Mouse (Mus musculus) forebrain, embryonic 12.5 days (tissue): ENCODE measurements around the gene Anks3. TPM values are rescaled to one million over a fixed set of nuclear protein-coding genes. Genes with fewer than 3 reads are reported as not detected.

Experiments
- ATAC-seq: fragments of 200-750 bp; cut with Nextera tagmentation; 2 replicates; pipeline ENCODE4 v1.8.0; 2017; ENCODE audit warnings: moderate TSS enrichment; ENCODE audit not compliant: low FRiP score
- H3K27ac ChIP-seq: fragments of 300-500 bp; sonication (generic); 2 replicates; pipeline ENCODE4 v1.5.1; 2016; ENCODE audit warnings: mild to moderate bottlenecking
- H3K27me3 ChIP-seq: fragments of 300-500 bp; sonication (generic); 2 replicates; pipeline ENCODE4 v1.6.1; 2016; ENCODE audit warnings: mild to moderate bottlenecking
- H3K36me3 ChIP-seq: fragments of 300-500 bp; sonication (generic); replicated peaks from 2 replicates; pipeline ENCODE4 v1.6.1; 2016; ENCODE audit warnings: mild to moderate bottlenecking
- H3K4me1 ChIP-seq: fragments of 300-500 bp; sonication (generic); 2 replicates; pipeline ENCODE4 v1.6.1; 2016
- H3K4me2 ChIP-seq: fragments of 300-500 bp; sonication (generic); 2 replicates; pipeline ENCODE4 v1.6.1; 2016; ENCODE audit warnings: mild to moderate bottlenecking, moderate library complexity
- H3K4me3 ChIP-seq: fragments of 300-500 bp; sonication (generic); replicated peaks from 2 replicates; pipeline ENCODE4 v1.5.1; 2016; ENCODE audit warnings: mild to moderate bottlenecking
- H3K9ac ChIP-seq: fragments of 300-500 bp; sonication (generic); 2 replicates; pipeline ENCODE4 v1.6.1; 2016; ENCODE audit warnings: mild to moderate bottlenecking
- H3K9me3 ChIP-seq: fragments of 300-500 bp; sonication (generic); 2 replicates; pipeline ENCODE4 v1.6.1; 2016
- WGBS: fragments of 180-500 bp; shearing (Covaris S2); methylation state at CpG from one replicate; pipeline ENCODE4 v1.1.7; 2016; 5-methylcytosine and 5-hydroxymethylcytosine counted together
- polyA plus RNA-seq: library from polyadenylated mRNA; unstranded; fragments of >200 nt; fragmentation: Nextera tagmentation; extraction: Ambion mirVana; gene quantifications from 2 replicates; pipeline ENCODE4 v1.2.1, GENCODE M21; 2016

Gene Anks3
- polyA plus RNA-seq, 1 experiment from 2014 or later = 53.3 TPM

GRCm38 (mm10) chr16:4993276-4993675 is 29.3 kb upstream of the Anks3 start:
- H3K27ac ChIP-seq = no peak overlapping the region
- H3K36me3 ChIP-seq = no peaks in the 10 kb centered on the region
- H3K4me3 ChIP-seq = no peak overlapping the region
- H3K27me3 ChIP-seq = no peaks in the 10 kb centered on the region; the same call in 1 of the 2 replicates
- no peak for ATAC-seq
- WGBS = 83% methylated on average over 4 of the region's 4 CpGs
- H3K4me2 ChIP-seq = no peak overlapping the region
- H3K4me1 ChIP-seq = no peaks in the 10 kb centered on the region
- H3K9ac ChIP-seq = no peak overlapping the region
- H3K9me3 ChIP-seq = no peaks in the 10 kb centered on the region

DNA sequence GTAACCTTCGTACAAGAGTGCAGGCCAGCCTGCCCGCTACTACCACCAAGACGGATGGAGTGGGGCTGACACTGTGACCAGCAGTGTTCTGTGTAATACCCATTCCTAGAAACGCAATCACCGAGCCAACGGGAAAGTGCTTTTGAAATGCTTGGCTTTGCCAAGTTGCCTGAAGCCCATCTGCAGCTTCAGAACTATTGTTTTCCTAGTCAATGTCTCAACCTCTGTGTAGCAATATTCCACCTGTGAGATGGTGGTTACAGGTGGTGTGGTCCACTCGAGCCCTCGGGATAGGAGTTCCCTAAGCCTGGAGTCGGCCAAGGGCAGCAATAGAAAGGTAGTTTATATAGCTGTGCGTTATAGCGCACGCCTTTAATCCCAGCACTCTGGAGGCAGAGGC is 20.7 kb upstream of the Anks3 start:
- Histone ChIP-seq H3K4me2 (no peak overlapping the region), H3K9me3 (no peaks in the 10 kb centered on the region), H3K9ac (no peak overlapping the region), H3K27ac (no peak overlapping the region), H3K4me3 (no peak overlapping the region), H3K36me3 (no peaks in the 10 kb centered on the region), H3K4me1 (no peaks in the 10 kb centered on the region), H3K27me3 (no peaks in the 10 kb centered on the region)
- no peak for ATAC-seq
- 92% methylated on average over 12 of the region's 12 CpGs for WGBS

DNA sequence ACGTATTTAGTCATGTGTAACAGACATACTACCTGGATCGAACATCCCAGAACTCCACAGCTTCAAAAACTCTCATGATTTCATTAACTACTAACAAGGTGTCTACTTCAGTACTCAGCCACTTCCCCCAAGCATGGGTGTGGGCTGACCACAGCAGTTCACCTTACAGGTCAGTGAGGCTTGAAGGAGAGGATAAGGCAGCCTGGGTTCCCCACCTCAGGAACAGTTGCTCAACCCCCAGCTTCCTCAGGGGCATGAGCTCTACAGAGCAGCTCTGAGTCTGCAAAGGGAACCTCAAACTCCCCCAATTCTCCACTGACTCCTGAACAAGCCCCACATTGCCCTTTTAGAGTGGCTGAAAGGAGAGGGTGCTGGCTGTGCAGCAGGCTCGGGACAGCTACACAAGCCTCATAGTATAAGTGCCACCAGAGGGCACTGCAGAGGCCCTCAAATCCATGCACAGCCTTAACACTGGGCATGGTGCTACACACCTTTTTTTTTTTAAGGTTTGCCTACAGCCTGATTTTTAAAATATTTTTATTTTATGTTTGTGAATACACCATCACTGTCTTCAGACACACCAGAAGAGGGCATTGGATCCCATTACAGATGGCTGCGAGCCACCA is 15.9 kb upstream of the Anks3 start:
- H3K27ac ChIP-seq = no peak overlapping the region
- no peaks in the 10 kb centered on the region for H3K36me3 ChIP-seq
- ATAC-seq = no peak
- H3K9me3 ChIP-seq = no peaks in the 10 kb centered on the region
- no peak overlapping the region for H3K9ac ChIP-seq
- no peaks in the 10 kb centered on the region for H3K4me1 ChIP-seq
- no peaks in the 10 kb centered on the region for H3K27me3 ChIP-seq
- no peak overlapping the region for H3K4me2 ChIP-seq
- WGBS = 74% methylated on average over 4 of the region's 4 CpGs
- H3K4me3 ChIP-seq = no peak overlapping the region

DNA sequence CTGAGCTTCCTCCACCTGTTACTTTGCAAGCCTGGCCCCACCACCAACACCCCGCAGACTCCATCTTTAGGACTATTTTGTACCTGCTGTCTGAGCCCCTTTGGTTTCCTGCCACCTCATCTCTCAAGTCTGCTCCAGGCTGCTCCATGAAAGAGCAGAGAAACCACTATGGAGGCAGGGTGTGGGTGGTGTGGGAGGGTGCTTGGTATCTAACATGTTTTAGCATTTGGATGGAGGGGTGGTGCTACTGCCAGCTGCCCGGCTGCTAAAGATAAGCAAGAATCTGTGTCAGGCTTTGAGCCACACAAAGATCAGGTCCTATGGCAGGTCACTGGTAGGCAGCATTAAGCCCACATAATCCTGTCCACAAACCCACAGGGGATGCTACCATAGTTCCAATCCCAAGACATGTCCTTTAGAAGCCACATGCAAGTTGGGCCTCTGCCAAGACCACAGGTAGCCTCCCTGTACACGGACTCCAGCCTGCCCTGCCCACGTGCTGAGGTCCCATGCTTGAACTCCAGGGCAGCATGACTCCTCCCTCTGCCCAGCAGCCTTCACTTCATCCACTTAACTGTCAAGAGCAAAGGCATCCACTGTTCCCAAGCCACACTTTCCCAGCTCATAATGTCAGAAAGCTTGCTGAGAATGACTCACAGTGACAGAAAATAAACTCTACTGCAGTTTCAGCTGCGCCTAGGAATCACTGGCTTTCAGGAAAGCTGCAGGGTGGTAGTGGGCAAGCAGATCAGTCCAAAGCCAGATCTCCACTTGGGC is 14.5 kb upstream of the Anks3 start:
- Histone ChIP-seq H3K27me3 (no peaks in the 10 kb centered on the region), H3K4me2 (no peak overlapping the region), H3K36me3 (no peaks in the 10 kb centered on the region), H3K4me1 (no peaks in the 10 kb centered on the region), H3K27ac (no peak overlapping the region), H3K9ac (no peak overlapping the region), H3K9me3 (no peaks in the 10 kb centered on the region), H3K4me3 (no peak overlapping the region)
- 80% methylated on average over 5 of the region's 5 CpGs for WGBS
- ATAC-seq = no peak

DNA sequence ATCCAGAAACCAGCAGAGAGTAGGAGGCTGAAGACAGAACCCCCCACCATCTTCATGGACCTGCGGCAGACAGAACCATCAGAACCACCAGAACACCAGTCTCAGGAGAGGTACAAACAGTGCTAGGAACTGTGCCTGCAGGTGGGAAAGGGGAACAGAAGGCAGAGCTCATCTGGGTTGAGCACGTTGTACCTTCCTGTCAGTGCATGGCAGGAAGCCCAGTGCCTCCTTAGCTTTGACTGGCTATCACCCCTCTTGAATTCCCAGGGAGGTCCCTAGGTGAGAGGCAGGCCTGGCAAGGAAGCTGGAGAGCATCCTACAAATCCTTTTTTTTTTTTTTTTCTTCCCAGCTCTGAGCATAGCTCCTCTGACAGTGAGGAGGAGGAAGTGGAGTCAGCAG is 12.2 kb upstream of the Anks3 start:
- no peak overlapping the region for H3K9ac ChIP-seq
- no peak for ATAC-seq
- no peaks in the 10 kb centered on the region for H3K4me1 ChIP-seq
- 79% methylated on average over 2 of the region's 2 CpGs for WGBS
- H3K9me3 ChIP-seq = no peaks in the 10 kb centered on the region
- no peak overlapping the region for H3K4me3 ChIP-seq
- no peaks in the 10 kb centered on the region for H3K36me3 ChIP-seq
- H3K27me3 ChIP-seq = no peaks in the 10 kb centered on the region
- H3K4me2 ChIP-seq = no peak overlapping the region
- no peak overlapping the region for H3K27ac ChIP-seq

DNA sequence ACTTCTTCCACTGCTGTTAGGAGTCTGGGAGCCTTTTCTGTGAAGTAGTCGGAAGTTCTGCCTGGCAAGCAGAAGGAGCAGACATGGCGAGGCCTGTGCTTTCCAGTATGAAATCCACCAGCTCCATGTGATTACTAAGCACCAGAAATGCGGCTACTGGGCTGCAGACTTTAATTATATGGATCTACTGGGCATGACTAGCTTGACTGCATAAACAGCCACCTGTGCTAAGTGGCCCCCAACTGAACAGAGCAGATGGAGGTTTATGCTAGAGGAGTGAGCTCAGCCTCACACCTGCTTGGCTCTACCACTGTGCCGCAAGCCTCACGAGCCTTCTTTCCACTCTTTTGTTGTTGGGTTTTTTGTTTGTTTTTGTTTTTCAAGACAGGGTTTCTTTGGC is 10.5 kb upstream of the Anks3 start:
- H3K4me2 ChIP-seq = no peak overlapping the region
- WGBS = 77% methylated on average over 5 of the region's 5 CpGs
- H3K9me3 ChIP-seq = no peaks in the 10 kb centered on the region
- H3K36me3 ChIP-seq = 0 out of 2 replicates have a peak, but pooled peaks cover 3% of the 10 kb centered on the region
- H3K27ac ChIP-seq = no peak overlapping the region
- H3K4me1 ChIP-seq = no peaks in the 10 kb centered on the region
- H3K27me3 ChIP-seq = no peaks in the 10 kb centered on the region
- no peak for ATAC-seq
- no peak overlapping the region for H3K4me3 ChIP-seq
- no peak overlapping the region for H3K9ac ChIP-seq

- Histone ChIP-seq H3K4me1 (no peaks in the 10 kb centered on the region), H3K27ac (no peak overlapping the region), H3K4me3 (no peak overlapping the region), H3K36me3 (peaks cover 3% of the 10 kb centered on the region; the same call in 1 of the 2 replicates), H3K9ac (no peak overlapping the region), H3K9me3 (no peaks in the 10 kb centered on the region), H3K4me2 (no peak overlapping the region), H3K27me3 (no peaks in the 10 kb centered on the region)
- 85% methylated on average over 4 of the region's 4 CpGs for WGBS
- no peak for ATAC-seq
Measured at GRCm38 (mm10) chr16:4971626-4972025, 7.6 kb upstream of the Anks3 start.

GRCm38 (mm10) chr16:4969055-4969843 is 5.2 kb upstream of the Anks3 start:
- no peaks in the 10 kb centered on the region for H3K27me3 ChIP-seq
- no peak overlapping the region for H3K27ac ChIP-seq
- ATAC-seq = no peak
- H3K9ac ChIP-seq = no peak overlapping the region
- 88% methylated on average over 5 of the region's 5 CpGs for WGBS
- H3K9me3 ChIP-seq = no peaks in the 10 kb centered on the region
- H3K4me3 ChIP-seq = no peak overlapping the region
- H3K4me2 ChIP-seq = no peak overlapping the region
- peaks cover 3% of the 10 kb centered on the region; the same call in 1 of the 2 replicates for H3K36me3 ChIP-seq
- peaks cover 7% of the 10 kb centered on the region for H3K4me1 ChIP-seq

GRCm38 (mm10) chr16:4968426-4968825 is 4.4 kb upstream of the Anks3 start:
- no peak for ATAC-seq
- Histone ChIP-seq H3K36me3 (peaks cover 3% of the 10 kb centered on the region; the same call in 1 of the 2 replicates), H3K27me3 (no peaks in the 10 kb centered on the region), H3K4me1 (peaks cover 8% of the 10 kb centered on the region), H3K4me3 (no peak overlapping the region), H3K9ac (no peak overlapping the region), H3K27ac (no peak overlapping the region), H3K4me2 (no peak overlapping the region), H3K9me3 (no peaks in the 10 kb centered on the region)
- WGBS = 78% methylated on average over 3 of the region's 3 CpGs

DNA sequence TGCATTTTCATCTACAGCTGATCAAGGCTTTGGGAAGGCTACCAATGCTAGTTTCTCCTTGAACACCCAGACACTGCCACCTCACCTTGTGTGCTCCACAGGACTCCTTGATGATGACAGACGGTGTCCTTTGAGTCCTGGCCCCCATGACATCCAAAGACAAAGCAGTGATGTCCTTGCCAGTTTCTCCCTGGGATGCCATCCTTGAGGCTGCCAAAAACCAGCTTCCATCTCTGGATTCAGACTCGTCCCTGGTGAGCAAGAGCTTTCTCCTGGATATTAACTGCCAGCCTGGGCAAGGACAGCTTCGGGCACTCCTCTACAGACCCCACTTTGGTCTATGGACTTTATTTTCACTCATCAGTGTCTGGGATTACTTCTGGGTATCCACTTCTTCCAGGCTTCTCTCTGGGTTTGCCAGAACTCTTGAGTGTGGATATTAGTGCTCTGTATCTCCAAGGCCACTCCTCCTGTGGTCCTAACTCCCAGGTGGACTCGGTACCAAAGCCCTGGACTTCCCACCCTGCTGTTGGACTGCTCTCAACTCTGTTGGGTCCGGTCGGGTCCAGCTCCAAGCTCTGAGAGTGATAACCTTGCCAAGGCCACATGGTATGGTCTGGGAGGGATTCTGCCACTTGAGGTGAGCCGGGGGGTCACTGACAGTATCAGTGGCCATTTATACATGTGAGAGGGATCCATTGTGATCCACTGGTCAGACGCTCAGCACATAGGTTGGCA is 1.6 kb upstream of the Anks3 start:
- H3K4me1 ChIP-seq = peaks cover 21% of the 10 kb centered on the region
- 91% methylated on average over 8 of the region's 8 CpGs for WGBS
- H3K4me3 ChIP-seq = no peak overlapping the region
- no peak overlapping the region for H3K27ac ChIP-seq
- no peaks in the 10 kb centered on the region for H3K27me3 ChIP-seq
- peak overlapping the region; percentile 85 for H3K4me2 ChIP-seq
- ATAC-seq = no peak
- 0 out of 2 replicates have a peak overlapping the region, but pooled peaks have one; percentile 83 for H3K9ac ChIP-seq
- peaks cover 3% of the 10 kb centered on the region for H3K36me3 ChIP-seq
- no peaks in the 10 kb centered on the region for H3K9me3 ChIP-seq

DNA sequence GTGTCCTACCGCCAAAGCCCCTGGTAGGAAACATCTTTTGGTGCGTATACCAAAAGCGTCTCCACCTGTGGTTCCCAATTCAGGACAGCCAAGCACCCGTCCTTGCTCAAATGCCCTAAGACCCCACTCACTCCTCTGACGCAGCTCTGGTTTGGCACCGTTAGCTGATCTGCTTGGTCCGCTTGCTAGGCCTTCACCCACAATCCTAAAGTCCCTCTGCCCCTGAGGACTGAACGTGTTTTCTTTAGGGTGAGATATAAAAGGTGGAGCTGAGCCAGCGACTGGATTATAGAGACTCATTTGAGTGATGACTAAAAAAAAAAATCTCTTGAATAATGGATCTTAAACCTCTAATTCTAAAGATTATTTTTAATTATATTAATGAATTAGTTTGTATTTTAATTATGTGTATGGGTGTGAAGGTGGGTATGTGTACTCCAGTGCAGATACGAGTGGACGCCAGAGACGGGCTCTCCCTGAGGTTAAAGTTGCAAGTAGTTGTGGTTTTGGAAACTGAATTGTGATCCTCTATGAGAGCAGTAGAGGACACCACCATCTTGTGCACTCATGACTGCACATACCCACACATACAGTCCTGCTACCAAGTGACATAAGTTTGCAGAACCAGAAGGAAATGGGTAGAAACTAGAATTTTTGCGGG is 856 bp upstream of the Anks3 start:
- ATAC-seq = peak; percentile 5; the same call in 1 of the 2 replicates
- H3K9me3 ChIP-seq = no peaks in the 10 kb centered on the region
- WGBS = 25% methylated on average over 13 of the region's 13 CpGs
- H3K9ac ChIP-seq = peak overlapping the region; percentile 83
- peak overlapping the region; percentile 85 for H3K4me2 ChIP-seq
- peak overlapping the region; percentile 93 for H3K4me3 ChIP-seq
- peaks cover 21% of the 10 kb centered on the region for H3K4me1 ChIP-seq
- H3K27ac ChIP-seq = peak overlapping the region; percentile 85
- H3K27me3 ChIP-seq = no peaks in the 10 kb centered on the region
- peaks cover 10% of the 10 kb centered on the region for H3K36me3 ChIP-seq
